Comparison of ENCODE assay signal across 19 mouse cellular contexts in genomic region chr6:8405844-8406243, GRCm38 (mm10).
A peak's percentile ranks its signal among the peaks of the same experiment; 100 is the strongest.
DNase-seq lines count a peak whose midpoint lies in the region; ATAC-seq and TF ChIP-seq lines count a peak whose summit lies in the region.
"Had no signal": no experiment of that assay in that cellular context is flagged by ENCODE, and none has a peak within 500 bp of the region (broad histone marks: within the 10 kb centered on the region; RNA-seq: fewer than 3 reads in every experiment).

No protein-coding gene starts in this region.

- ATAC-seq in intestine, postnatal 0 days, result peak; percentile 90
- ATAC-seq in intestine, embryonic 16.5 days, result no peak
- peak; percentile 30 for ATAC-seq in CD4-positive, CD25-positive, alpha-beta regulatory T cell, adult 4 months
- ATAC-seq: activated CD4-positive, CD25-positive, alpha-beta regulatory T cell, adult 4 months; Patski had no signal

- H3K27me3 ChIP-seq in intestine, postnatal 0 days (replicated peaks; ENCODE audit: control insufficient read depth, insufficient read depth, low read length), result no peaks in the 10 kb centered on the region
- H3K27me3 ChIP-seq in intestine, embryonic 16.5 days (replicated peaks; ENCODE audit: control insufficient read depth, insufficient read depth, low read length), result no peaks in the 10 kb centered on the region
- no peaks in the 10 kb centered on the region for H3K27me3 ChIP-seq in hindbrain, embryonic 10.5 days (ENCODE audit: insufficient read depth, poor library complexity, severe bottlenecking)
- H3K27me3 ChIP-seq: CH12.LX, Patski had no signal

- DNase-seq in hindbrain, embryonic 10.5 days (ENCODE audit: low spot score), result no peak
- DNase-seq: adrenal gland, adult 2 months; adrenal gland, adult 8-10 months; adrenal gland, postnatal 10 days; adrenal gland, postnatal 14 days; adrenal gland, postnatal 25 days; adrenal gland, postnatal 36 days; B cell, adult 2 months; cerebellum, adult 11 months; cerebellum, adult 11-12 months; cerebellum, adult 18-20 months; cerebellum, adult 2 months had no signal

- H3K4me1 ChIP-seq in intestine, postnatal 0 days (replicated peaks; ENCODE audit: control insufficient read depth, insufficient read depth, low read length), result no peaks in the 10 kb centered on the region
- H3K4me1 ChIP-seq in intestine, embryonic 16.5 days (ENCODE audit: control insufficient read depth, insufficient read depth, low read length), result no peaks in the 10 kb centered on the region
- no peaks in the 10 kb centered on the region for H3K4me1 ChIP-seq in hindbrain, embryonic 10.5 days (replicated peaks)

- no peak overlapping the region; the same call in 1 of the 2 replicates for H3K9ac ChIP-seq in intestine, postnatal 0 days (ENCODE audit: low read depth, low read length)
- H3K9ac ChIP-seq in intestine, embryonic 16.5 days (ENCODE audit: low read depth, low read length), result no peak overlapping the region

- H3K4me2 ChIP-seq in intestine, postnatal 0 days (replicated peaks; ENCODE audit: low read depth), result no peak overlapping the region
- no peak overlapping the region for H3K4me2 ChIP-seq in intestine, embryonic 16.5 days (ENCODE audit: low read depth, low read length)

- no peak overlapping the region for H3K4me3 ChIP-seq in intestine, postnatal 0 days (ENCODE audit: low read depth, low read length)
- no peak overlapping the region for H3K4me3 ChIP-seq in intestine, embryonic 16.5 days (ENCODE audit: low read length)
- no peak overlapping the region for H3K4me3 ChIP-seq in hindbrain, embryonic 10.5 days

- no peak for TF ChIP-seq CTCF in intestine, postnatal 0 days (IDR thresholded peaks at IDR 0.05; ENCODE audit: low read depth)

- H3K9me3 ChIP-seq in intestine, postnatal 0 days (ENCODE audit: control insufficient read depth), result no peaks in the 10 kb centered on the region
- H3K9me3 ChIP-seq in intestine, embryonic 16.5 days (ENCODE audit: control insufficient read depth, low read length), result no peaks in the 10 kb centered on the region
- H3K9me3 ChIP-seq in hindbrain, embryonic 10.5 days, result no peaks in the 10 kb centered on the region
- H3K9me3 ChIP-seq: G1E had no signal

- peaks cover 3% of the 10 kb centered on the region; the same call in 1 of the 2 replicates for H3K36me3 ChIP-seq in intestine, postnatal 0 days (ENCODE audit: control insufficient read depth, insufficient read depth)
- H3K36me3 ChIP-seq in intestine, embryonic 16.5 days (ENCODE audit: control insufficient read depth, insufficient read depth, low read length), result no peaks in the 10 kb centered on the region
- H3K36me3 ChIP-seq in hindbrain, embryonic 10.5 days, result no peaks in the 10 kb centered on the region

- 56% methylated on average over 5 of the region's 5 CpGs for WGBS in intestine, postnatal 0 days
- WGBS in intestine, embryonic 16.5 days, result 78% methylated on average over 5 of the region's 5 CpGs
- WGBS in hindbrain, embryonic 10.5 days, result 93% methylated on average over 5 of the region's 5 CpGs

- H3K27ac ChIP-seq in intestine, postnatal 0 days (ENCODE audit: low read depth, low read length), result peak overlapping the region; percentile 64
- H3K27ac ChIP-seq in intestine, embryonic 16.5 days (ENCODE audit: low read length), result no peak overlapping the region
- H3K27ac ChIP-seq in hindbrain, embryonic 10.5 days, result no peak overlapping the region
